Mouse (Mus musculus) myocyte (in vitro differentiated cells): ENCODE results near the gene Zfp931.
"Not testable (repeated sequence)": the region's sequence is repeated elsewhere in the genome, so short reads cannot be mapped to it uniquely, and the experiment has no call there.

Source experiments
- E2F4 ChIP-seq: IDR thresholded peaks from one replicate; pipeline ENCODE4 v1.6.1; 2011; ENCODE audit warnings: mild to moderate bottlenecking, control low read depth, moderate library complexity; ENCODE audit not compliant: insufficient read depth
- MYOG ChIP-seq, 3 experiments: IDR thresholded peaks; one replicate each; pipeline ENCODE4 v1.6.1; 2011; ENCODE audit warnings: control low read depth in 2 of 3, low read depth in 2 of 3, mild to moderate bottlenecking in 2 of 3; ENCODE audit not compliant: insufficient read length in 2 of 3, control insufficient read depth in 1 of 3, insufficient read depth in 1 of 3
- POLR2A ChIP-seq: IDR thresholded peaks from one replicate; pipeline ENCODE4 v1.6.1; 2011; ENCODE audit warnings: low read depth, mild to moderate bottlenecking, control low read depth, moderate library complexity; ENCODE audit not compliant: insufficient read length
- POLR2AphosphoS2 ChIP-seq: IDR thresholded peaks from one replicate; pipeline ENCODE4 v1.6.1; 2011; ENCODE audit warnings: low read depth, control low read depth; ENCODE audit not compliant: insufficient read length

DNA sequence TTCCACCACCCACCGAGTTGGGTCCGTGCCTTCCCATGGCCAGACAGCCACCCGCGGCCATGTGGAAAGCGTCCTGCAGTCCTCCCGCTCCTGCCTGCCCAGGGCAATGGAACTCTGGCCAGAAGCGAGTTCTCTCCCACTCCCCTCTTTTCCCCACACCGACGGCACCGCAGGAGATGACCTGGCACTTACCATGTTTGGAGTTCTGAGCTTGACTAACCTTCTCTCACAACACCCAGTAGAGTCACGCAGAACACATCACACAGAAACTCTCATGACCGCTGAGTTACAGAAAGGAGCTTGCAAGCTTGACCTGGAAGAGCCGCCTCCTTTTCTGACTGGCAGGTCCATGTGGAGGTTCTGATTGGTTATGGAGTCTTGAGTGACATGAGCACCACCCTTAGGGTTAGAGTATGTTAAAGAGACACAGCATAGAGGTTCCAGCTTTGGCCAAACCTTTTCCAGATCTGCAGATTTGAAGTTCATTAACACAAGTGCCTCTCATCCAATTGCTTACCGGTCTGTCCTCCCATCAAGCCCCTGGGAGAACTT lies at the start of gene Zfp931:
- not testable (repeated sequence) for TF ChIP-seq POLR2A; POLR2AphosphoS2; E2F4; MYOG (IDR thresholded peaks at IDR 0.05; ENCODE audit: control insufficient read depth in 1 of 3, insufficient read depth in 1 of 3, insufficient read length in 2 of 3, low read depth in 2 of 3)
